ENCODE assay signal across 15 mouse cellular contexts in genomic region chr4:136004107-136004675, GRCm38 (mm10).
"Had no signal": no experiment of that assay in that cellular context is flagged by ENCODE, and none has a peak within 500 bp of the region (broad histone marks: within the 10 kb centered on the region; RNA-seq: fewer than 3 reads in every experiment).

No protein-coding gene starts in this region.

- DNase-seq: kidney, postnatal 14 days; layer of hippocampus, postnatal 36 days; liver, embryonic 13.5 days; lung, adult 2 months; lung, postnatal 14 days; retina, postnatal 1 day; right cerebral cortex, postnatal 25 days; spleen, adult 18-20 months; thymus, adult 18-20 months; thymus, postnatal 36 days had no signal

- H3K27ac ChIP-seq: layer of hippocampus, adult 2 months; left cerebral cortex, adult 2 months; liver, embryonic 13.5 days; midbrain, embryonic 12.5 days; midbrain, embryonic 15.5 days; neural tube, embryonic 13.5 days had no signal

- H3K4me2 ChIP-seq: liver, embryonic 13.5 days; midbrain, embryonic 12.5 days; midbrain, embryonic 15.5 days; neural tube, embryonic 13.5 days had no signal

- H3K4me3 ChIP-seq: layer of hippocampus, adult 2 months; left cerebral cortex, adult 2 months; liver, embryonic 13.5 days; midbrain, embryonic 12.5 days; midbrain, embryonic 15.5 days; neural tube, embryonic 13.5 days had no signal

- H3K4me1 ChIP-seq: liver, embryonic 13.5 days; midbrain, embryonic 12.5 days; midbrain, embryonic 15.5 days; neural tube, embryonic 13.5 days had no signal

- H3K27me3 ChIP-seq: liver, embryonic 13.5 days; midbrain, embryonic 12.5 days; midbrain, embryonic 15.5 days; neural tube, embryonic 13.5 days had no signal

- ATAC-seq: midbrain, embryonic 15.5 days had no signal

- H3K9ac ChIP-seq: liver, embryonic 13.5 days; midbrain, embryonic 12.5 days; midbrain, embryonic 15.5 days; neural tube, embryonic 13.5 days had no signal

- H3K9me3 ChIP-seq: liver, embryonic 13.5 days; midbrain, embryonic 12.5 days; midbrain, embryonic 15.5 days; neural tube, embryonic 13.5 days had no signal
